Mouse (Mus musculus) A20 (cell line): ENCODE results near the gene Pxt1.

Experiments
- DNase-seq: peaks from one replicate; pipeline ENCODE4 v3.0.0-alpha.2; 2011; ENCODE audit warnings: low read depth, low spot score

Pxt1 gene

GRCm38 (mm10) chr17:28947011-28947939 lies 3.6 kb upstream of the Pxt1 start:
- no peak for DNase-seq

- DNase-seq: no peak
Measured at GRCm38 (mm10) chr17:28944481-28944880, 841 bp upstream of the Pxt1 start.

GRCm38 (mm10) chr17:28942101-28942500 lies 1.5 kb downstream of the Pxt1 start:
- peak; percentile 98 for DNase-seq

- peak; percentile 90 for DNase-seq
Measured at GRCm38 (mm10) chr17:28940776-28941555, 2.7 kb downstream of the Pxt1 start.

GRCm38 (mm10) chr17:28936622-28937345 lies 6.9 kb downstream of the Pxt1 start:
- DNase-seq: peak; percentile 79

GRCm38 (mm10) chr17:28936133-28936532 lies 7.5 kb downstream of the Pxt1 start:
- no peak for DNase-seq

- no peak for DNase-seq
Measured at GRCm38 (mm10) chr17:28934120-28934916, 9.3 kb downstream of the Pxt1 start.

- DNase-seq: no peak
Measured at GRCm38 (mm10) chr17:28932274-28932673, 11.4 kb downstream of the Pxt1 start.

- no peak for DNase-seq
Measured at GRCm38 (mm10) chr17:28931436-28932211, 12.0 kb downstream of the Pxt1 start.

GRCm38 (mm10) chr17:28930392-28931074 lies 13.1 kb downstream of the Pxt1 start:
- DNase-seq: no peak

GRCm38 (mm10) chr17:28929369-28929768 lies 14.3 kb downstream of the Pxt1 start:
- DNase-seq: no peak

- no peak for DNase-seq
Measured at GRCm38 (mm10) chr17:28928004-28928403, 15.6 kb downstream of the Pxt1 start.

GRCm38 (mm10) chr17:28926866-28927635 lies 16.6 kb downstream of the Pxt1 start:
- peak; percentile 64 for DNase-seq

GRCm38 (mm10) chr17:28926380-28926779 lies 17.3 kb downstream of the Pxt1 start:
- DNase-seq: peak; percentile 71

GRCm38 (mm10) chr17:28924957-28925595 lies 18.6 kb downstream of the Pxt1 start:
- DNase-seq: no peak

GRCm38 (mm10) chr17:28922096-28922495 lies 21.5 kb downstream of the Pxt1 start:
- DNase-seq: no peak

GRCm38 (mm10) chr17:28921086-28921485 lies 22.6 kb downstream of the Pxt1 start:
- DNase-seq: no peak

GRCm38 (mm10) chr17:28916520-28916919 lies 27.1 kb downstream of the Pxt1 start:
- DNase-seq: no peak
